Mouse (Mus musculus): ENCODE measurements at regions not wholly inside any gene's neighbourhood (a gene's known extent, or its start where the extent isn't known, plus 50 kb on each side); places are given as distances from the start of the nearest gene placed in this dataset.

GRCm38 (mm10) chr4:31576982-31577579 lies 386.8 kb upstream of the Map3k7 start:
- H3K4me1 ChIP-seq (ENCODE audit: insufficient read depth), result no peaks in the 10 kb centered on the region
- H3K9me3 ChIP-seq (ENCODE audit: low read length), result no peaks in the 10 kb centered on the region
- DNase-seq, result no peak
- 36% methylated on average over 4 of the region's 4 CpGs for WGBS (ENCODE audit: insufficient replicate concordance)
- no peak for TF ChIP-seq EP300 (IDR thresholded peaks at IDR 0.05; ENCODE audit: low read depth)
- no peak for TF ChIP-seq CTCF (IDR thresholded peaks at IDR 0.05; ENCODE audit: low read depth)
- H3K4me2 ChIP-seq (ENCODE audit: low read depth, low read length), result no peak overlapping the region
- H3K36me3 ChIP-seq (replicated peaks; ENCODE audit: insufficient read depth, low read length), result no peaks in the 10 kb centered on the region
- no peak overlapping the region for H3K27ac ChIP-seq (ENCODE audit: low read depth)
- ATAC-seq, result no peak
- H3K4me3 ChIP-seq (ENCODE audit: low read depth, low read length), result no peak overlapping the region
- H3K27me3 ChIP-seq (ENCODE audit: insufficient read depth, low read length), result no peaks in the 10 kb centered on the region
- H3K9ac ChIP-seq (replicated peaks), result no peak overlapping the region

GRCm38 (mm10) chr4:31583495-31583894 lies 380.4 kb upstream of the Map3k7 start:
- no peak for ATAC-seq
- no peaks in the 10 kb centered on the region for H3K9me3 ChIP-seq (ENCODE audit: low read length)
- no peak overlapping the region for H3K27ac ChIP-seq (ENCODE audit: low read depth)
- H3K9ac ChIP-seq (replicated peaks), result no peak overlapping the region
- no peak for TF ChIP-seq CTCF (IDR thresholded peaks at IDR 0.05; ENCODE audit: low read depth)
- TF ChIP-seq EP300 (IDR thresholded peaks at IDR 0.05; ENCODE audit: low read depth), result no peak
- no peak for DNase-seq
- 69% methylated on average over 2 of the region's 2 CpGs for WGBS (ENCODE audit: insufficient replicate concordance)
- H3K27me3 ChIP-seq (ENCODE audit: insufficient read depth, low read length), result no peaks in the 10 kb centered on the region
- no peaks in the 10 kb centered on the region for H3K4me1 ChIP-seq (ENCODE audit: insufficient read depth)
- no peaks in the 10 kb centered on the region for H3K36me3 ChIP-seq (replicated peaks; ENCODE audit: insufficient read depth, low read length)
- no peak overlapping the region for H3K4me3 ChIP-seq (ENCODE audit: low read depth, low read length)
- no peak overlapping the region for H3K4me2 ChIP-seq (ENCODE audit: low read depth, low read length)

GRCm38 (mm10) chr4:31584171-31584570 lies 379.7 kb upstream of the Map3k7 start:
- Histone ChIP-seq H3K4me2 (ENCODE audit: low read depth, low read length) (no peak overlapping the region), H3K9ac (replicated peaks) (no peak overlapping the region), H3K36me3 (replicated peaks; ENCODE audit: insufficient read depth, low read length) (no peaks in the 10 kb centered on the region), H3K9me3 (ENCODE audit: low read length) (no peaks in the 10 kb centered on the region), H3K27ac (ENCODE audit: low read depth) (no peak overlapping the region), H3K4me1 (ENCODE audit: insufficient read depth) (no peaks in the 10 kb centered on the region), H3K27me3 (ENCODE audit: insufficient read depth, low read length) (no peaks in the 10 kb centered on the region), H3K4me3 (ENCODE audit: low read depth, low read length) (no peak overlapping the region)
- WGBS (ENCODE audit: insufficient replicate concordance), result 75% methylated on average over 3 of the region's 3 CpGs
- ATAC-seq, result no peak
- TF ChIP-seq EP300 (IDR thresholded peaks at IDR 0.05; ENCODE audit: low read depth) (no peak), CTCF (IDR thresholded peaks at IDR 0.05; ENCODE audit: low read depth) (no peak)
- DNase-seq, result no peak

- TF ChIP-seq CTCF (IDR thresholded peaks at IDR 0.05; ENCODE audit: low read depth) (no peak), EP300 (IDR thresholded peaks at IDR 0.05; ENCODE audit: low read depth) (no peak)
- Histone ChIP-seq H3K4me3 (ENCODE audit: low read depth, low read length) (no peak overlapping the region), H3K9me3 (ENCODE audit: low read length) (no peaks in the 10 kb centered on the region), H3K4me1 (ENCODE audit: insufficient read depth) (no peaks in the 10 kb centered on the region), H3K4me2 (ENCODE audit: low read depth, low read length) (no peak overlapping the region), H3K9ac (replicated peaks) (no peak overlapping the region), H3K36me3 (replicated peaks; ENCODE audit: insufficient read depth, low read length) (no peaks in the 10 kb centered on the region), H3K27me3 (ENCODE audit: insufficient read depth, low read length) (no peaks in the 10 kb centered on the region), H3K27ac (ENCODE audit: low read depth) (no peak overlapping the region)
- ATAC-seq, result no peak
- WGBS (ENCODE audit: insufficient replicate concordance), result 88% methylated on average over 1 of the region's 1 CpGs
- no peak for DNase-seq
These were observed 369.8 kb upstream of the Map3k7 start for GRCm38 (mm10) chr4:31594089-31594488.

GRCm38 (mm10) chr4:31601536-31601935 lies 362.4 kb upstream of the Map3k7 start:
- no peaks in the 10 kb centered on the region for H3K9me3 ChIP-seq (ENCODE audit: low read length)
- H3K27me3 ChIP-seq (ENCODE audit: insufficient read depth, low read length), result no peaks in the 10 kb centered on the region
- no peak overlapping the region for H3K27ac ChIP-seq (ENCODE audit: low read depth)
- no peak overlapping the region for H3K4me2 ChIP-seq (ENCODE audit: low read depth, low read length)
- WGBS (ENCODE audit: insufficient replicate concordance), result 75% methylated on average over 8 of the region's 8 CpGs
- DNase-seq, result no peak
- no peak overlapping the region for H3K9ac ChIP-seq (replicated peaks)
- no peaks in the 10 kb centered on the region for H3K4me1 ChIP-seq (ENCODE audit: insufficient read depth)
- TF ChIP-seq CTCF (IDR thresholded peaks at IDR 0.05; ENCODE audit: low read depth) (no peak), EP300 (IDR thresholded peaks at IDR 0.05; ENCODE audit: low read depth) (no peak)
- ATAC-seq, result no peak
- H3K4me3 ChIP-seq (ENCODE audit: low read depth, low read length), result no peak overlapping the region
- no peaks in the 10 kb centered on the region for H3K36me3 ChIP-seq (replicated peaks; ENCODE audit: insufficient read depth, low read length)

- no peak overlapping the region for H3K4me2 ChIP-seq (ENCODE audit: low read depth, low read length)
- no peaks in the 10 kb centered on the region for H3K27me3 ChIP-seq (ENCODE audit: insufficient read depth, low read length)
- no peaks in the 10 kb centered on the region for H3K36me3 ChIP-seq (replicated peaks; ENCODE audit: insufficient read depth, low read length)
- DNase-seq (no peak), ATAC-seq (no peak)
- H3K4me1 ChIP-seq (ENCODE audit: insufficient read depth), result no peaks in the 10 kb centered on the region
- TF ChIP-seq EP300 (IDR thresholded peaks at IDR 0.05; ENCODE audit: low read depth) (no peak), CTCF (IDR thresholded peaks at IDR 0.05; ENCODE audit: low read depth) (no peak)
- H3K27ac ChIP-seq (ENCODE audit: low read depth), result no peak overlapping the region
- no peaks in the 10 kb centered on the region for H3K9me3 ChIP-seq (ENCODE audit: low read length)
- WGBS (ENCODE audit: insufficient replicate concordance), result 84% methylated on average over 2 of the region's 2 CpGs
- no peak overlapping the region for H3K4me3 ChIP-seq (ENCODE audit: low read depth, low read length)
- no peak overlapping the region for H3K9ac ChIP-seq (replicated peaks)
These were observed 360.1 kb upstream of the Map3k7 start for GRCm38 (mm10) chr4:31603776-31604175.

- H3K27ac ChIP-seq (ENCODE audit: low read depth), result no peak overlapping the region
- H3K9me3 ChIP-seq (ENCODE audit: low read length), result no peaks in the 10 kb centered on the region
- ATAC-seq (no peak), DNase-seq (no peak)
- no peak overlapping the region for H3K4me3 ChIP-seq (ENCODE audit: low read depth, low read length)
- H3K4me1 ChIP-seq (ENCODE audit: insufficient read depth), result no peaks in the 10 kb centered on the region
- no peak overlapping the region for H3K4me2 ChIP-seq (ENCODE audit: low read depth, low read length)
- no peaks in the 10 kb centered on the region for H3K27me3 ChIP-seq (ENCODE audit: insufficient read depth, low read length)
- TF ChIP-seq CTCF (IDR thresholded peaks at IDR 0.05; ENCODE audit: low read depth) (no peak), EP300 (IDR thresholded peaks at IDR 0.05; ENCODE audit: low read depth) (no peak)
- no peak overlapping the region for H3K9ac ChIP-seq (replicated peaks)
- 73% methylated on average over 8 of the region's 8 CpGs for WGBS (ENCODE audit: insufficient replicate concordance)
- no peaks in the 10 kb centered on the region for H3K36me3 ChIP-seq (replicated peaks; ENCODE audit: insufficient read depth, low read length)
These were observed 355.1 kb upstream of the Map3k7 start for GRCm38 (mm10) chr4:31608811-31609210.

Measured in liver, postnatal 0 days (tissue).